Mouse (Mus musculus): ENCODE measurements around the gene Nfkbil1.

The Nfkbil1 gene

DNA sequence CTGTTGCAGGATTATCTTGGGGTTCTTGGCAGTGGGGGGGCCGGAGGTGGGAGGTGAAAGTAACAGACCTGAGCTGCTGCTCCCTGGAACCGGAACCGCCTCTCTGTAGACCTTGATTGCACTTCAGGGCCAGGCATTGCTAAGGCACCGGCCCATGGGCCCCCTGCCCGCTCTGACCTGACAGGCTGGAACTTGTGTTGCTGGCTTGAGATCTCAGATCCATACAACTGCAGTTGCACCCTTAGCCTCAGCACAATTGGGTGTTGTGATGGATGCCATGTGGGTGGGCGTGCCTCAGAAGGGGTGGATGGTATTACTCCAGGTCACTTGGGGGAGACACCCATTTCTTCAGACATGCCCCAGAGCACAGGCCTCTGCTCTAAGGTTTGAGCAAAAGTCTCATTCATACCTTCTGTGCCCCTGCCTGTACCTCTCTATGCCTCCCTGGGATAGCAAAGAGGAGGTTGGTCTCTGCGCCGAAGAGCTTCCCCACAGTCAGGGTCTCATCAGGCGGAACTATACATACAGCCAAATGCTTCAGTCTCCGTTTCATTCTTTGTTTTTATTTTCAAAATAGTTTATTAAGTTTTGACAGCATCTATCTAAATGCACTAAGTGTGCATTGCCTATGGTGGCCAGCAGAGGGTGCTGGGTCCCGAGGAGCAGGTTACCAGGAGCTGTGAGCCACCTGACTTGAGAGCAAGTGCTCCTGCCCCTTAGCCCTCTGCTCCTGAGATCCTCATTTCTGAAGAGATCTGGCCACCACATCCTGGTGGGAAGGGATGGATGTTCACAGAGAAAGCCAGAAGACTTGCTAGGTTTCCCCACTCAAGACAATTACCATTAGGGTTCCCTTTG lies 18.9 kb upstream of the Nfkbil1 start:
- no peak for DNase-seq (ENCODE audit: low spot score)

DNA sequence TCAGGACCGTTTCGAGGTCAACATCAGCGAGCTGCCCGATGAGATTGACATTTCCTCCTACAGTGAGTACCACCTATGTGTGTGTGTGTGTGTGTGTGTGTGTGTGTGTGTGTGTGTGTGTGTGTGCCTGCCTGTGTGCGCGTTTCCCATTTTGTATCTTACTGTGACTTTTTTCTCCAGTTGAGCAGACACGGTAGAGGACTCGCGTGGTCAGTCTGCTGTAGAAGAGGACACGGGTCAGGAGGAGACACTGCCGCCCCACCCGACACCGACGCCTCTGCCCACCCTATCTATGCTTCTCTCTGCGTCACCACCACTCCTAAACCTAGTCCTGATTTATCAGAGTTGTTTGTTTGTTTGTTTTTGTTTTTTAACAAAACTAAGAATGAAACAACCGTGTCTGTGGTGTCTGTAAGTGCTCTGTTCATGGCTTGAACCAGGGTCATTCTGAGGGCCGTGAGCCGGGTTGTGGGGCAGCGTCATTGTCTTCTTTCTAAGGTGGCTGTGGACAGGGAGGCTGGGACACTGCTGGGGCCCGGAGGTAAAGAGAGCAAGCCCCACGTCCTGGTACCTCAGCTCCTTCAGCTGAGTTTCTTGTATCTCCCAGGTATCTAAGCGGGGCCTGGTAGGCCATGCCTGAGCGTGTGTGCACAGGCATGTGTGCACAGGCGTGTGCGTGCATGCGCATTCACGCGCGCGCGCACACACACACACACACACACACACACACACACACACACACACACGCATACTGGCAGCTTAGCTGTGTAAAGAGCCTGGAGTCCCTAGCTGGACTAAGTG lies 17.9 kb upstream of the Nfkbil1 start:
- no peak for DNase-seq (ENCODE audit: low spot score)

DNA sequence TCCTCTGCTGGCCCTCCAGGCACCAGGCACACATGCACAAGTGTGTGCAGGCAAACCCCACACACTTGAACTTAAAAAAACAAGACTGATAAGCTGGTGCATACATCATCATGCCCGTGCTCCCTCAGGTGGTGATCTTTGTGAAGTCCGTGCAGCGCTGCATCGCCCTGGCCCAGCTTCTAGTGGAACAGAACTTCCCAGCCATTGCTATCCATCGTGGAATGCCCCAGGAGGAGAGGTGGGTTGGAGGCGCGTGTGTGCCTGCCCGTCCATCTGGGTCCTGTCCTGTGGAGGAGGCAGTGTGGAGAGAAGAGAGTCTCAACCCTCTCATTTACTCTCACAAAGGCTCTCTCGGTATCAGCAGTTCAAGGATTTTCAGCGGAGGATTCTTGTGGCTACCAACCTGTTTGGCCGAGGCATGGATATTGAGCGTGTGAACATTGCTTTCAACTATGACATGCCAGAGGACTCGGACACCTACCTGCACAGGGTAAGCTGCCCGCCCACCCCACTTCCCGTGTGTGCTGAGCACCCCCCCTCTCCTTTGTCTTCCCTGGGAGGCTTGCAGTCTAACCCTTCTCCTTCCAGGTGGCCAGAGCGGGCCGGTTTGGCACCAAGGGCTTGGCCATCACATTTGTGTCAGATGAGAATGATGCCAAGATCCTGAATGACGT lies 17.2 kb upstream of the Nfkbil1 start:
- no peak for DNase-seq (ENCODE audit: low spot score)

DNA sequence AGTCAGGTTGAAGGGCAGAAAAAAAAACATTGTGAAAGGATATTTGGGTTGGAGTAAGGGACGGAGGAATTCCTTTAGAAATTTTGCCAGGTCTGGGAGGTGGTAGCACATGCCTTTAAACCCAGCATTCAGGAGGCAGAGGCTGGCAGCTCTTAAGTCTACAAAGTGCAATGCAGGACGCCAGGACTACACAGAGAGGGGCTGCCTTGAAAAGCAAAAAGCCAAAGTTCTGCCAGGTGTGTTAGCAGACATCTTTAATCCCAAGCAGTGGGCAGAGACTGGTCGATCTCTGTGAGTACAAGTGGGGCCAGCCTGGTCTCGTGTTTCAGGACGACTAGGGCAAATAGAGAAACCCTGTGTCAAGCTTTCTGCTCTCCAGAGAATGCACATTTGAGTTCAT lies 16.4 kb upstream of the Nfkbil1 start:
- DNase-seq (ENCODE audit: low spot score), result no peak

DNA sequence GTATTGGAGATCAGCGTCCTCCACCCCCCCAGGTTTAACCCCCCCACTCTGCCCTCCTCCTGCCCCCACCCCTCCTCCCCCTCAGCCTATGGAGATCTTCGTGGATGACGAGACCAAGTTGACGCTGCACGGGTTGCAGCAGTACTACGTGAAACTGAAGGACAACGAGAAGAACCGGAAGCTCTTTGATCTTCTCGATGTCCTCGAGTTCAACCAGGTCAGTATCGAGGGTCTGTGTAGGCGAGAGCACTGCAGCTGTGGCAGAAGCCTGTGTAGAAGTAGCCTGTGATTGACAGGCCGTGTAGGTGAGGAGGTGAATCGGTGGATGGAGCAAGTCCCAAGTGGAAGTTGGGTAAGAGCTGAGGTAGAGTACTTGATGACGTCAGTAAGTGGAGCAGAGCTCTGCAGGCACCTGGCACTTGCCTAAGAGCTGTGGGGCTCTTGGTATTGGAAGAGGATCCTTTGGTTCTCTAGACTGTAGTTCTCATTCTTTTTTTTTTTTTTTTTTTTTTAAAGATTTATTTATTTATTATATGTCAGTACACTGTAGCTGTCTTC lies 15.6 kb upstream of the Nfkbil1 start:
- no peak for DNase-seq (ENCODE audit: low spot score)

DNA sequence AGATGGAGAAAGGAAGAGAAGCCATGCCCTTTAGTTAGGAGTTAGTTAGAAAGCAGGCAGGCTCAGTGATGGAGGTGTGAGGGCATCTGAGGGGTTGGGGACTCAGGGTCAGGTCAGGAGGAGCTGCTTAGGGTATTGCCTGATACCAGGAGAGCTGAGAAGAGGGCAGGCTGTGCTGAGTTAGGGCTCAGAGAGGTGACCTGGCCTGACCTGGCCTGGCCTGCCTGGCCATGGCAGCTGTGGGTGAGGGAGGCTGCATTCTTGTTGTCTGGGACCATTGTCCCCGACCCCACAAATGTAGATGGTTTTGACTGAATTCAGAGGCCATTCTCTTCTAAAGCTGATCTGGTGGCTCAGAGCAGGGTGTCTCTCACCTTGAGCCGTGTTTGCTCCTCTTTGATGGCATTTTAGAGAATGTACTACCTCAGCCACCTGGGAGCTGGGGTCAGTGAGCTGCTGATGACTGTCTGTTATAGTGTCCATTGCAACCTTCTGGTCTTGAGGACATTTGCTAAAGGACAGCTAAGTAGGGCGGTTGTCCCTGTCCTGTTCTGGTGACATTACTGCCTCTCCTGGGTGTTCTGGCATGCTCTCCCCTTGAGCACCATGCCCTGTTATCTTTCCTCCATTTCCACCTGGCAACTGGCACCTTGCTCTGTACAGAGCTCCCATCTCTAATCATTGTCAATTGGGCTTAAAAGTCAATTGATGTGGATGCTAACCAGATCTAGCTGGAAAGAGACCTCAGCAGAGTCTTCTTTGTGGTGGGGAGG lies 14.9 kb upstream of the Nfkbil1 start:
- no peak for DNase-seq (ENCODE audit: low spot score)

DNA sequence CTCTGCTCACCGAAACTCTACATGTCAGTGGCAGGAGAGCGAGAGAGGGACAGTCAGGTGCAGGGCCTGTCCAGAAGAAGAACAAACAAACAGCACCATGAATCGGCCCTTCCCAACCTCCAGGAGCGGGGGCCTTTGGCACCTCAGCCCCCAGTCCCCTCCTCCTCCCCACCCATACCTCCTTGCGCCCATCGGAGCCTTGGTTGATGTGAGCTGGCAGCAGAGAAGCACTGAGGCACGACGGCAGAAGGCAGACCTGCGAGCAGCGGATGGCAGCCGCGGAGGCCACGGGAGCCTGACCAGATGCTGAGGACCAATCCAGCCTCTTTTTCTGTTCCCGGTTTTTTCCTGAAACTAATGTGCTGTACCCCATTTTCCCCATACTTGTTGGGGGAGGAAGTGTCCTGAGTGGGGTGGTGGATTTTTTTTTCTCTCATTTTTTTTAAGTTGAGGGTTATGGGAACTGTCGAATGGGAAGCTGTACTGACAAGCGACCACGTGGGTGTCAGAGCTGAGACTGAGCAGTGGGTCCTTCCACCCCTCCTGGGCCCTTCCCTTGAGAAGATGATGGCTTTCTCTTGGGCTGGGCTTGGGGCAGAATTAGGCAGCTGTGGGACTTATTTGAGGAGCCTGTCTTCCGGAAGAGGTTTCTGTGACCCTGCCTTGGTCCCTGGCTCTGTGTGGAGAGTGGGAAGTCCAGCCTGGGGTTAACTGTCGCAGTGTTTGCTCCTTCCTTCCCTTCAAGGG lies 14.0 kb upstream of the Nfkbil1 start:
- no peak for DNase-seq (ENCODE audit: low spot score)

DNA sequence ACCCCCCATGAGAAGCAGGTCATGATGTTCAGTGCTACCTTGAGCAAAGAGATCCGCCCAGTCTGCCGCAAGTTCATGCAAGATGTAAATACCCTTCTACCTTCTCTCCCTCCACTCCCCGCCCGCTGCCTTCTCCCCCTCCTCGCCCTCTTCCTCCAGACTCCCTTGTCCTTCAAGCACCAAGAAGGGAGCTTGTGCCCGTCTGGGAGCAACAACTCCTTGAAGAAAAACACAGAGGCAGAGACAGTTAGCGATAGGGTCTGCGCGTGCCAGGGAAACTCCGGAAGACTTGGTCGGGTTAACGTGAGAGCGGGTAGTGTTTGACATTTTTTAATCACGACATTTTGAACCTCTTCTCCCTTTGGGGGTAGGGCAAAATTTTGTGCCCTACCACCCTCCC lies 13.4 kb upstream of the Nfkbil1 start:
- DNase-seq (ENCODE audit: low spot score), result no peak

DNA sequence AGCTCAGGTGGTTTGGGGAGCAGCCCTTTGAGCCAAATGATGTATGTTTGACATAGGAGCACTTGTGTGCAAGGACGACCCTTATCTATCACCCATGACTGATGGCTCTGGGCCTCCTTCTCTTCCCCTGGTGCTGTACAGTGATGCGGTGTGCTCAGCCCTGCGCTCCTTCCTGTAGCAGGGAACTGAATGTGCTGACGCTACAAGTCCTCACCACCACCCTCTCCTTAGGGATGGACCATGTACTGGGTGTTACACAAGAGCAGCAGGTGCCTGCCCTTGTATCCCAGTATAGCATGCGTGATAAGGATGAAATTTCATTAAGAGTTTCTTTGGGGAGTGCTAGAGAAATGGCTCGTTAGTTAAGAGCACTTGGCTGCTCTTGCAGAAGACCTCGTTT lies 11.6 kb upstream of the Nfkbil1 start:
- DNase-seq (ENCODE audit: low spot score), result no peak

DNA sequence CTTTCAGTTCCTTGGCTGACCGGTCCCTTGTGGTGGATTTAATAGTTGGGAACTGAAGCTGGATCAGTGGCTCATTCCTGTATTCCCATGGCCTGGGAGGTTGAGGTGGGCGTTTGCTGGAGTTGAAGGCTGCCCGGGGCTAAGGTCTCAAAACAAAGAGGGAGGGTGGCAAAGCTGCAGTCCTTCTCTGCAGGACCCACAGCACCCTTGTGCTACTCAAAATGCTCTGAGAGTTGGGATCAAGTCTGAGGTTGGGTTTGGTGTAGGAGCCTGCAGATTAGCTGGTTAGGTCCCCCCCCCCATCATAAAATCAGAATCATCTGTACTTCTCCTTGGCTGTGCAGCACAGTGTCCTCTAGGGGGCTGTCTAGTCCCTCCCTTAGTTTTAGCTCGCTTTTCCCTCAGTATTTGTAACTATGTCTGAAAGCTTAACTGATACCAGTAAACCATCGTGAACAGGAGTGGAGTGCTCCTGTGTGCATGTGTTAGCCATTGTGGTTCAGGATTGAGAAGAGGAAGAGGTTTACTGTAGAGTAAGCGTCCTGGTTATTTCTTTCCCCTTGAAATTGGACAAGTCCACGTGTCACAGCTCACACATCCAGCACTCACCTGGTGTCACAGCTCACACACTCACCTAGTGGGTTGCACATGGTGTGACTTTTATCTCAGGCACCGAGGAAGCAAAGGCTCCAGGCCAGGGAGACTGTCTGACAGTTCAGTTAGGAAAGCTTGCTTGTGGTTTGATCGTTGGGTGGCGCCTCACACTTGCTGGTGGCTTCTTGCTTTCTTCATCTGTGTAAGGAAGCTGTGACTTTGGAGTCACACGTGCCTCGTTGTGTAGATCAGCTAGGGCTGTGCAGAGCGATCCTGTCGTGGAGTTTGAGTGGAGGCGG lies 10.4 kb upstream of the Nfkbil1 start:
- no peak for DNase-seq (ENCODE audit: low spot score)

DNA sequence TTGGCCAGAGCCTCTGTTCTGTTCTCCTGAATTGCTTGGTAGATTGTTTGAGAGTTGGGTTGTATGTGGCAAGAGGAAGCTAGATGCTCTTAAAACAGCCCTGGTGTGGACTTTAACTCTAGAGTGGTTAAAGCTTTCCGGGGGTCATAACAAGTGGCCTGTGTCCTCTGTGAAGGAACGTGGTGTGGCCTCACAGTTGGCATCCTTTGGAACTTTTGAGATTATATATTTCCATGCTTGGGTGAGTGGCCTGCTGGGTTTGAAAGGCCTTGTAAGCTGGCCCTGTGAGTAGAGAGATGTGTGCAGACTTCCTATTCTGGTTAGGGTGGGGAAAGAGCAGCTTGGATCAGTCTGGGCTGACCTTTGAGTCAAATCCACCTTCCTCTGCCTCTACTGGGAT lies 9.4 kb upstream of the Nfkbil1 start:
- DNase-seq (ENCODE audit: low spot score), result no peak

DNA sequence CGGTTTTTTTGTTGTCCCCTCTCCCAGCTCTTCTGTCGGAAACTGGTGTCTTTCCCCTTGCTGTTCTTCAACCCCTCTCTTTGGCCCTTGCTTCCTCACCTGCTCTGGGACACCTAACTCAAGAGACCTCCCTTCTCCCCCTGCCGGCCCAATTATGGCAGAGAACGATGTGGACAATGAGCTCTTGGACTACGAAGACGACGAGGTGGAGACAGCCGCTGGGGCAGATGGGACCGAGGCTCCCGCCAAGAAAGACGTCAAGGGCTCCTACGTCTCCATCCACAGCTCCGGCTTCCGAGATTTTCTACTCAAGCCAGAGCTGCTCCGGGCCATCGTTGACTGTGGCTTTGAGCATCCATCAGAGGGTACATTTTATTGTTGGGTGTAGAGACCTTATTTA lies 7.5 kb upstream of the Nfkbil1 start:
- no peak for DNase-seq (ENCODE audit: low spot score)

DNA sequence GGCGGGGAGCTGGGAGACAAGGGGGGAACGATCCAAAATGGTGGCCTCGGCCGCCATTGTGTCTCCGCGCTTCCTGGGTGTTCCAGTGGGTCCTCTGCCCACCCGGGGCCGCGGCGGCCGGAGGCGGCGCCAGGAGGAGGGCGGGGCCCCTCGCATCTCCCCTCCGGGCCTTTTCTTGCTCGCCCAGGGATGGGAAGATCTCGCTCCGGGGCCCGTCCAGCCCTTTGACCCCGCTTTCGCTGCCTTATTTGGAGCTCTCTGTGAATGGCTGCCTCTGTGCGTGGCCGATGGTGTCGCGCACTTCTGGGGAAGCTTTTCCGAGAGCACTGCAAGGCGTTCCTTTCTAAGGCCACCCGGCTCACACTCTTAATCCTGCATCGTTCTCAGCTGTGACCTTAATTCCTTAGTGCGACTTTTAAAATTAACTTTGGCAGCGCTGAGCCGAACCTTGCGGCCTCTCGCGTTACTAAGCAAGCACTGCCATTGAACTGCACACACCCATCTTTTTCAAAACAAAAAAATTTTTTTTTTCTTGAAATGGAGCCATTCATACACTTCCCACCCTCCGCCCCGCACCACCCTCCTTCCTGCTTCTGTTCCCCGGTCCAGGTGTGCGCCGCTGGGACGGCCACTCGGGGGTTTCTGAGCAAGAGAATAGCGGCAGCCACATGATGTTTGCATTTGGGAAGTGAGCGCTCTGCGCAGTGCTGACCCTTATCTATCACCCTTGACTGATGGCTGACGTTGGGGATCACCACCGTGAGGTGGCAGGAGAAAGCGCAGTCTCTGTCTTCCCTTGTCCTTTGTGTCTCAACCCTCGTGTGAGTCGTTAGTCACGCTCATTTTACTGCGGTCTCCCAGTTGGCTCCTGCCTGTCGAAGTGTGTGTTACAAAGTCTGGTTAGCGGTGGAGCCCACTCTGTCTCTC lies 6.7 kb upstream of the Nfkbil1 start:
- no peak for DNase-seq (ENCODE audit: low spot score)

DNA sequence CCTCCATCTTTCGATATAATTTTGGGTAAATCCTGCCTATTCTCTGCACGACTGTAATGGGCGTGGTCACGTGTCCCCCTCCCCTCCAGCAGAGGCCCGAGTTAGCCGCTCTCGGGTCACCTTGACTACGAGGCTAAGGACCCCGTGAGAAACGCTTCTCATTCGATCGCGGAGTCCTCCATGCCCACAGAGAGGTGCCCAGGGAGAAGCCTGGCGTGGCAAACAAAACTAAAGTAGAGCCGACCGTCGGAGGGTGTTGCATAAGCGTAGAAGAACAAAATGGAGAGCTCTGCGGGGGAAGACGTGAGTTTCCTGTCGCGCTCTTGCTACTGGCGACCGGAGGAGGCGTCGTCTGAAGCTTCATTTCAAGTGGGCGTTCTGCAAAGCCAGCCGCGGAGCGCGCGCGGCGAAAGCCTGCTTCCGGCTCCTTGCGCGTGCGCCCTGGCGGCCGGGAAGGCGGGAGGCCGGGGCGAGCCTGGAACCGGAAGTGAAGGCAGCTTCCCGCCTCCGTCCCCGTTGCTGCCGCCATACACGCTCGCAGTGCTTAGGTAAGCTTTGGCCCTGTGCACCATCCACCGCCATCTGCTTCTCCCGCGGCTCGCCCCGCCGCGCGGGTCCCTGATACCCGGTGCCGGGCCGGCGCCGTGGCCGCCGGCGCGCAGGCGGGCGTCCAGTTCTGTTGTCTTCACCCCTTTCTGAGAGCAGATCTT lies 5.9 kb upstream of the Nfkbil1 start, which contains the start of gene Ddx39b:
TSS of gene Ddx39b (plus strand) at position 442 of the 710 bp plus-strand sequence.
- DNase-seq (ENCODE audit: low spot score), result peak; percentile 81

DNA sequence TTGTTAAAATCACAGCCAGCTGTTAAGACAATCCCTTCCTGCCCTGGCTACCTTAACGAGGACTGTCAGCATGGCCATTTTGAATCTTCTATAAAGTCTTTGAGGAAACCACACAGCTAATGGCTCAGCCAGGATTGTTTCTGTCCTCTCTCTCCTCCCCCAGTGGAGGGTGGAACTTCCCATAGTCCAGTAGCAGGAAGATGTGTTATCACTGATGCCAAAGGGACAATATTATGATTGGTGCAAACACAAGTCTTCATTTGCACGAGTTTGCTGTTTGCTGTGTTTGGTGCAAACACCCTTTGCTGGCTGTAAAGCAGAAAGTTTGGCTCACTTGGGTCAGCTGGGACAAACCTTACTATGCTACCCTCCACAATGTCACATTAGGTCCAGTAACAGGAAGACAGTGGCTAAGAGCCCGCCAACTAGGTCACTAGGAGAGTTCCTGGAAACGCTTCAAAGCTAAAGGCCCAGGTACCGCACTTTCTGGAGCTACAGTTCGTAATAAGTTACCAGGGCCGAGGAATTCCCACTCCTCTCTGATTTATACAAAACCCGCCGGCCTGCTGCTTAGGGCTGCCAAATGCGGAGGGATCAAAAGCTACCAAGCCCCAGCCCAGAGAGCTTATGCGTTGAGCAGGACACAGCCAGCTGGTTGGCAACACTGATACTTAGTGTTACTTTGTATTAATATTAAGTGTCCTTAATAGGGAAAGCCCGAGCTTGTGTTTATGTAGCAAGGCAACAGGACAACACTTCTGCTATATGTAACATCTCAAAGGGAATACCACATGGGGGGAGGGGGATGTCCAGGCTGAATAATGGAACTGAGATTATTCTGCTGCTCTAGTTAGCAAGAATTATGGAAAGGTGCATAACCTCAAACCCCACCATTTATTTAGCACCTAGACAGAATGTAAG lies 5.1 kb upstream of the Nfkbil1 start:
- DNase-seq (ENCODE audit: low spot score), result no peak

DNA sequence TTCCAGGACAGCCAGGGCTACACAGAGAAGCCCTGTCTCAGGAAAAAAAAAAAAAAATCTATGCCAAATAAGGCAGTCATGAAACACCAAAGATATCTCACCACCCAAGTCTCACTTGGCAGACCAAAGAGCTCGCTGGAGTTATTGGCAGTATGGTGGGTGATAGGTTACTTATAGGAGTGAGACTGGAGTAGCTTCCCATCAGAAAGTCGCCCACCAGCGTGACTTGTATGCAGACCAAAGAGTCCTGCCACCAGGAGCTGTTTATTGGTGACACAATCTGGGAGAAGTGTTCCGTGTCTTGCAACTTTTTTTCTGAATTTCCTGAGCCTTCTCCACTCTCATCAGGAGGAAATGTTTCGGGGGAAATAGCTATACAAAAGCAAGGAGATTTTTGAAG lies 4.1 kb upstream of the Nfkbil1 start:
- DNase-seq (ENCODE audit: low spot score), result no peak

DNA sequence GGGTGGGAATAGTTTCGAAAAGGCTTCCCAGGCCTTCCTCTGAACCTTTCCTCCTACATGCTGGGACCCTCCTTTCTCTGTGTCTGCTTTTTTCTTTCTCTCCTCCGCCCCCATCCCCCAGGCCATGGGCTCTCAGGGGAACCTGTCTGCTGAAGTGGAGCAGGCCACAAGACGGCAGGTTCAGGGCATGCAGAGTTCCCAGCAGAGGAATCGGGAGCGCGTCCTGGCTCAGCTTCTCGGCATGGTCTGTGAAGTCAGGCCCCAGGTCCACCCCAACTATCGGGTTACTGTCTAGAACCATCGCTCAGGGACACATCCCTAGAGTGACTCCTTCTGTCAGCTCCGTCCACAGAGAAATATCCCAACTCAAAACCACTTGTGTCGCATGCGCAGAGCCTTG lies 1.9 kb upstream of the Nfkbil1 start:
- DNase-seq (ENCODE audit: low spot score), result no peak
